Mouse (Mus musculus) lung, postnatal 36 days (tissue): ENCODE measurements at regions not wholly inside any gene's neighbourhood (a gene's known extent, or its start where the extent isn't known, plus 50 kb on each side); places are given as distances from the start of the nearest gene placed in this dataset.

Experiments used
- DNase-seq: peaks from one replicate; pipeline ENCODE4 v3.0.0; 2022; ENCODE audit warnings: mixed read lengths

DNA sequence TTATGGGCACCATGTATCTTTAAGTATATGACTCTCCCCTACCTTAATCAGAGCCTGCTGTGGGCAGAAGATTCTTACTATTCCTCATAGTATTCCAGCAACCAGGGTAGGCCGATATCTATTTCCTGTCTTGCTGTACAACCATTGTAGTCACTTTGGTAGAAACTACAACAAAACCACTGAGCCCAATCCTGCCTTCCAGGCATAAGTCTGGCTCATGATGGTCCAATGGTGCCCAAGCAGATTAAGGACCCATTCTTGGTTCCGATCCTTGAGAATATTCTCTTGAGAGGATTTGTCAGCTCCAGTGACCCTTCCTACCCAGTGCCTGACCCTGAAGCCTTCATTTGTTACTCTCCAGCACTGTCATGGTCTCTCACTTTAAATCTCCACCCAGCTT, 102.9 kb upstream of the Mylip start:
- DNase-seq = no peak

DNA sequence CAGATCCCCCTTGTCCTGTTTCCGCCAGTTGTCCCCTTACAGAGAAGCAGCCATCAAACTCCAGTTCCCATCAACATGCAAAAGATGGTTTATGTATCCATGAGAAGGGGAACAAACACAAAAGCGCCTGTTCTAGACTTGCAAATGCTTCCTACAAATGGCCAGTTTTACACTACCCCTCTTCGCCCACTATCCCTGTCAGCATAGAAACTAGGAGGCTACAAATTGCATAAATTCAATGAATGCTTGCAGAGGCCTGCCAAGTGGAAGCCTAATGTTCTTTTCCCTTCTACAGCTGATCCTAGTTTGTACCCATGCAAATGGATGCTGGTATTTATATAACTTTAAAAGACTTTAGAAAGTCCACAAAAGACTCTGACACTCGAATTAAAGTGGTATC, 102.3 kb upstream of the Mylip start:
- no peak for DNase-seq

DNA sequence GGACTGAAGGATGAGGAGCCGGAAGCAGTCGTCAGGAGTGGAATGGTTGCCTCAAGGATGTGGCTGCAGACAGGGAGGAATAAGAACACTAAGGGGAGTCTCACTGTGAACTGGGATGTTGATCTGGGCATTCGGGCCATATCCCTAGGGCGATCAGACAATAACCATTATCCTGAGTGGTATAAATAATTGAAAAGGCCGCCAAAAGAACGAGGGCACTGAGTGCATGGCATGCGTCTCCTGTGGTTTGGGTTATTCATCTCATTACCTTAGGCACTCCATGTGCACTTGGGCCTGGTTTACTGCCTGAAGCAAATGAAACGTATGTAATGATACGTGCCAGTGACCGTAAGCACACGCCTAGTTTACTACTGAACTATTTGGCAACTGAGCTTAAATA, 99.6 kb upstream of the Mylip start:
- no peak for DNase-seq

DNA sequence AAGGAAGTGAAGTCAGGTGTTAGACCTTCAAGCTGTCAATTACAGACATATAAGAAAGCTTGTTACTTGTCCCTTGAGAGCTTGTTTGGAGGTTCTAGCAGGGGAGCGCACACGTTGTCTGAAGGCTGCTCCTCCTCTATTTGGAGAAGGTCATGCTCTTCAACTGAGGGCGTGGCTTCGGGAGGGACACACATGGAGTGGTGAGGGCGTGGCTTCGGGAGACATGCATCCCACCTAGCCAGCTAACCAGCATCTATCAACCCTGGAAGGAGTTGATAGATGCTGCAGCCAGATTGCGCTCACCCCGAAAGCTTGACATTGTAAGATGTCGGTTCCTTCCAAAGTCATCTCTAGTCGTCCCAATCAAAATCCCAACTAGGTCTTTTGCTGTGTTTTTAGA, 94.9 kb upstream of the Mylip start:
- DNase-seq = no peak

DNA sequence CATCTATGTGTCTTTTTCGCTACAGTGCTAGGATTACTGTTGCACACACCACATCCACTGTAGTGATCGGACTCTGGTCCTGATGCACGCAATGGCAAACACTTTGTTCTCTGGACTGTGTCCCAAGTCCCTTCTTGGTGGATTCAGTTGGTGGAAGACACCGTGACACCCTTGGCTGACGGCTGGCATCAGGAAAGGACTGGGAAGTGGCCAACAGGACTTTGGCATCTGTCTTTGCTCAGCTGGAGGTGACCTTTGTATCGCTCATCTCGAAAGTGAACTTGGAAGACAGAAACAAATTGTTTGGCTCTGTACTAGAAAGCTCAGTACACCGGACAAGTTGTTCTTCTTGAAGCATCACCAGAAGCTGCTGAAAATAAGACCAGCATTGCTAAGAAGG, 88.9 kb upstream of the Mylip start:
- no peak for DNase-seq

DNA sequence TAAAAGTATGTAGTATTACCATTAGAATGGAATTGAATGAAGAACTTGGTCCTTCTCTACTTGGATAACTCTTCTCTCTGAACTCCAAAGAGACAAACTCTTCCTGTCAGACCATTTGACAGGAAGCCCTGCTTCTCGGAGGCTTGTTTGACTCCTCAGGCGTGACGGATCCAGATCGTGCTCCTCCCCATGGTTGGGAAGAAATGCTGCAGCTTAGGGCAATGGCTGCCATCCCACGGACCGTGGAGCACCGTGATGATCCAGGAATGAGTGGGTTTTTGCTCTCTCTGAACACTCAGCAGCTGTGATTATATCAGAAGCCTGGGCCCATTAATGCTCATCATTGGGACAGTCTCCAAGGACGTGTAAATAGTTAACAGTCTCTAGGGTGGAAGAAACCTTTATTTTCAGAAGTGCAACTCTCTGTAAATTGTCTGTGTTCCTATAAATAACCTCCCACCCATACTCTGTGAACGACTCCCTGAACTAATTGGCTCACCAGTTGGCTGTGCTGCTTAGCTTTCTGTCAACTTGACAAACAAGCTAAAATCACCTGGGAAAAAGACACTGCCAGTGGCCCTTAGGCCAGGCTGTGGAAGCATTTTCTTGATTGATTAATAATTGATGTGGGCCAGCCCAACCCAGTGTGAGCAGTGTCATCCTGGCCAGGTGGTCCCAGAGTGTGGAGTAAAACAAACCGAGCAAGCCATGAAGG, 88.2 kb upstream of the Mylip start:
- DNase-seq = no peak

DNA sequence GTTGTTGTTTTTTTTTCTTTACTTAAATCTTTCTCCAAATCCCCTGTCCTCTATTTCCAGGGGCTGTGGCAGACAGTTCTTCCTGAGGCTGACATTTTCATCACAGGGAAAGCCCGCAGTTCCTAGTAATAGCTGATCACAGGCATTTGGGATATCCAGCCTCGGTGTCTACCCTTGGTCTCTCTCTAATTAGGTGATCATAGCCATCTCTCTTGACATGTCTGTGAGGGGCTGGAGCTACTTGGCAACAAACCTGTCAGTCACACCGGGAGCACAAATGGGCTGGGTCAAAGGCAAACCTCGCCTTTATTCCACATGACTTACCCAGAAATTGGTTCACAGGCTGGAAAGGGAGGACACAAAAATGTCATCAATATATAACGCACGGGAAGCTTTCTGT, 86.7 kb upstream of the Mylip start:
- no peak for DNase-seq

DNA sequence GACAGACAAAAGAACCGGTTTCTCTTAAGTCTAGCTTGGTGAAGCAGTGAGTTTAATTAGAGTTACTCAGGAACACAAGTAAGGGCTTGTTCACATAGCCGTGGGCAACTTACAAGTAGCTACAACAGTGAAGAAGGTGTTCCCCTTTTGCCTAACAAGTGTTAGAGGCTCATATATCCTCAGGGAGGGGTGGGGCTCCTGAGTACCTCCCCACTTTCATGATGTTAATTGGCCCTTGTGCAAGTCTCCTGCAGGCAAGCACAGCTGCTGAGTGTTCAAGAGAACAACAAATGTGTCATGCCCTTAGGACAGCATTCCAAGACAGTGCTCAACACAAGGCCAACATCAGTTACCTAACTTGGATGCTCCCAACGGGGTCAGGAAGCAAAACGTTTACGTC, 83.4 kb upstream of the Mylip start:
- no peak for DNase-seq

DNA sequence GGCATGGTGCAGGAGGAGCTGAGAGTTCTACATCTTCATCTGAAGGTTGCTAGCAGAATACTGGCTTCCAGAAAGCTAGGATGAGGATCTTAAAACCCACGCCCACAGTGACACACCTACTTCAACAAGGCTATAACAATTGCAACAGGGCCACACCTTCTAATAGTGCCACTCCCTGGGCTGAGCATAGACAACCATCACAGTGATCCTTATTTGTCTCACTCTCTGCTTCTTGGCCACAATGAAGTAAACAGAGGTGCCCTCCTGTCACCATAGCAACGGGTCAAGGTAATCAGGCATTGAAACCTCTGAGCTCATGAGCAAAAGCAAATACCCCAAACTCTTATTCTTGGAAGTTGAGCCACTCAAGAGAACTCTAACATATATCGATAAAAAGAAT, 82.3 kb upstream of the Mylip start:
- DNase-seq = no peak

DNA sequence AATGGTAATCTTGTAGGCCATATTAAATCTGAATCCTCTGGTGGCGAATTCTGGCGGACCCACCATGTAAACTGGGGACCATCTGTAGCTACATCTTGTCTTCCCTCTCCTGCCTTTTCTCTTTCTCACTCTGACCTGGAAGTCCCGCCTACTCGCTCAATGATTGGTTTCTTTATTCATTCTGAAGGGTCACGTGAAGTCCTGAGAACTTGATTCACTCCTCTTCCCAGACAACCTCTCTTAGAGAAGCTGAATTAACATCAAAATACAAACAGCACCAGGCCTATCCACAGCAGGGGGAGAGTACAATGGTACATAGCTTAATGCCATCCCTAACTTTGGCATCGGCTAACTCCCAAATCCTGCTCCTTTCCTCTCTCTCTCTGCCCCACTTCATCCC, 69.9 kb upstream of the Mylip start:
- no peak for DNase-seq

DNA sequence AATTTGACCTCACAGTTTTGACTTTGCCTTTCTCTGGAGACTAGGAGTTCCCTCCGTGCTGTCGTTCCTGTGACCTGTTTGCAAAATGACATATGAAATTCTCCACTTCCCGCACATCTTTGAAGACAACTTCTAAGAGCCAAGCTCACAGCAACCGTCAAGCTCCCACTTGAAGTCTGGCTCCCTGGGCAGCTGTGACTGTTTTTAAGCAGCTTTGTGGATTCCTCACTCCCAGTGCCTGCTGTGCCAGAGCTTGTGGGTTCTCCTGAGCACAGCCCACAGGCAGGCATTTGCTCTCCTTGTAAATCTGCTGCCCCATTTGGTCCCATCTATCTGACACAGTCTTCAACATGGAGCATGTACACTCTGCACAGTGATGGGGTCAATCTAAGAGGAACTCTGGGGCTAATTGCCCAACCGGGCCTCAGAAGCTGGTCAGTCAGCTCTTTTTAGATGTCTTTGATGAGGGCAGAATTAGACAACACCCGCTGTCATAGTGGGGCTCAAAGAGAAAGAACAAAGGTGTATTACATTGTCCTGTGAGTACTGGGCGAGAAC, 63.7 kb upstream of the Mylip start:
- no peak for DNase-seq

DNA sequence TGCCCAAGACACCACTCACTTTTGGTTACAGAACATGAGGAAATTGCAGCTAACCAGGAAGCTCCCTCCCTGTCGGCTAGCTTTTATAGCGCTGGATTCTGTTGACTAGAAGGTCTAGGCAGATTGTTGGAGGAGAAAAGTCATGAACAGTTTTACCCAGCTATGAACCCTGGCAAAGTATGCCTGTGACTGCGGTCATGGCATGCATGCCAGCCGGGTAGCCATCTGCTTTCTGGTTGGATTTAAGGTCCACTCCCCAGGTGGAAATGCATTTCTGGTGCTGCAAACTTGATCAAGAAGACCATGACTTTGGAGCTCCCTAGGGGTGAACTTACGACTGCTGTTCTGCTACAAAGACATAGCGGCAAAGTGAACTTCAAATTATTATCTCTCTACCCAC, 62.8 kb upstream of the Mylip start:
- DNase-seq = no peak

DNA sequence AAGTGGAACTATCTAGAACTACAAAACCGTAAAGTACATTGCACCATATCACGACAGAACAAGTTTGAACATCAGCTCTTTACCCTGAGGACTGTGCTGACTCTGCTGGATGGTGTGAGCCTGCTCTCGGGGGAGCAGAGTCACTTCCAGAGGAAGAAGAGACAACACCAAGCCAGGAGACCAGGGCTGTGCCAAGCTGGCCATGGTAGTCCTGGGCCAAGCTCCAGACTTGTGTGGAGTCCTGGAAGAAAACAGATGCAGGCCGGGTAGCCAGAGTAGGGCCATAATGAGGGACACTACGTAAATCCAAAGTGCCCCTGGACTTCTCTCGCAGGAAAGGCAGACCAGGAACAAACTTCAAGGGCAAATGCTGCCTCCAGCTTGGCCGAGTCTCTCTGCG, 59.0 kb upstream of the Mylip start:
- no peak for DNase-seq

DNA sequence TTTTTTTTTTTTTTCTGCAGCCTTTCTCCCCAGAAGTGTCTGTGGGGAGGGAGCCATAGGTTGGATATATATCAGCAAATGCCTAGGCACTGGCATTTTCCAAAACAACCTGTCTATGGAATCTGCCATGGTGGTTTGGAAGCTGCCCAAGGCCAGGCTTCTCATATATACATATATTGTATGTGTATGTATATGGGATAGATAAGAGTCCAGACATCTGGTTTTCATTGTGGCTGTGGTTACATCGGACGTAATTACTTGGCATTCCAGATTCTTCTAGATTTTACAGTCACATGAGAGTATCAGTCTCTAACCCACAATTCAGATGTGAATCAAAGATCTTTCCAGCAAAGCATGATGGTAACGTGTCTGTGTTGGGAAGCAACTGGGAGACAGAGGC, 57.5 kb upstream of the Mylip start:
- no peak for DNase-seq

DNA sequence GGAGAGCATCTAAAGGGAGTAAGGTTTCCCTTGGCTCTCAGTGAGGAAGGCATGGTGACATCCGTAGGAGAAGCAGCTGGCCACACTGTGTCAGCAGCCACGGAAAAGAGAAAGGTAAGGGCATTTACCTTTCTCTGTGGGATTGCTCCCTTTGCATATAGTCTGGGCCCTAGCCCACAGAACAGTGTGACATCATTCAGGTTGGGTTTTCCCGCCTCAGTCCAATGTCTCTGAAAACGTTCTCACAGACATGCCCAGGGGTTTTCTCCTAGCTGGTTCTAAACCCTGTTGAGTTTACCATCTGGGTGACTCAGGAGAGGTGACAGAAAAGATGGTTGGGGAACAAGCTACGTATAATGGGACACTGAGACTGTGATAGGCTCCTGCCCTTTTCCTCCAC, 55.9 kb upstream of the Mylip start:
- no peak for DNase-seq
